Mouse (Mus musculus): ENCODE measurements at regions not wholly inside any gene's neighbourhood (a gene's known extent, or its start where the extent isn't known, plus 50 kb on each side); places are given as distances from the start of the nearest gene placed in this dataset.

DNA sequence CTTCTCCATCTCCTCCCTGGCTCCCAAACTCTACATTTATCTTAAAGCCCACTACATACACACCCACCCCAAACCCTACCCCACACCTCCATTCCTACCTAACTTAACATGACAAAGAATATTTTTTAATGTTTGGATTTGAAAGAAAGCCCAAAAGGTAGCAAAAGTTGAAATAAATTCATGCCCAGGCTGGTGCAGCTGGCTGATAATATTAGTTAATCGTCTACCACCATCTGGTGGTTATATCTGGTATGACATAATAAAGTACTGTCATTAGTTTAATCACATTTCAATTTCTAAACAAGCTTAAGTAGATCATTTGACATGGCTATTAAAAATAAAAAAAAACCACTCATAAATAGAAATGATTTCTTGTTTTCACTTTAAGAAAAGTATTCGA is 389.8 kb upstream of the Klhl1 start:
- no peak for TF ChIP-seq POLR2AphosphoS2 (IDR thresholded peaks at IDR 0.05; ENCODE audit: insufficient read length, low read depth)
- no peak for TF ChIP-seq CEBPB (IDR thresholded peaks at IDR 0.05; ENCODE audit: insufficient read depth, poor library complexity, severe bottlenecking)
- TF ChIP-seq POLR2A (IDR thresholded peaks at IDR 0.05; ENCODE audit: insufficient read length, low read depth): no peak
- TF ChIP-seq E2F4 (IDR thresholded peaks at IDR 0.05; ENCODE audit: insufficient read depth): no peak
- TF ChIP-seq MYOG (IDR thresholded peaks at IDR 0.05; ENCODE audit: control insufficient read depth in 1 of 3, insufficient read depth in 1 of 3, insufficient read length in 2 of 3, low read depth in 2 of 3): no peak

All from myocyte (in vitro differentiated cells).